Mouse (Mus musculus): Measurements from ENCODE around the gene Tsks. TPM values are rescaled to one million over a fixed set of nuclear protein-coding genes. Genes with fewer than 3 reads are reported as not detected.

The Tsks gene
- polyA plus RNA-seq, 1 experiment = 0.04 TPM

DNA sequence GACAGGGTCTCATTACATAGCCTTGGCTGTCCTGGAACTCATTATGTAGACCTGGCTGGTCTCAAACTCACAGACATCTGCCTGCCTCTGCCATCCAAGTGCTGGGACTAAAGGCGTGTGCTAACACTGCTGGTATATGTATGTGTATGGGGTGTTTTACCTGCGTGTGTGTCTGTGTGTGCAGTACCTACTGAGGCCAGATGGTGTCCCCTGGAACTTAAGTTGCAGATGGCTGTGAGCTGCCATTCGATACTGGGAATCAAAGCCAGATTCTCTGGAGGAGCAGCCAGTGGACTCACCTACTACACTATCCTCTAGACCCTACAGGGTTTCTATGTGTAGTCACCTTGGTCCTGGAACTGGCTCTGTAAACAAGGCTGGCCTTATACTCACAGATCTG lies 17.5 kb upstream of the Tsks start:
- H3ac ChIP-seq (ENCODE audit: control insufficient read depth, insufficient read length, low read depth) = no peak overlapping the region
- no peak for TF ChIP-seq FOSL1 (IDR thresholded peaks at IDR 0.05; ENCODE audit: insufficient read depth, low read length, poor library complexity, severe bottlenecking)
- no peak for TF ChIP-seq CTCF (IDR thresholded peaks at IDR 0.05; ENCODE audit: control insufficient read depth, insufficient read depth, insufficient read length)
- TF ChIP-seq USF1 (IDR thresholded peaks at IDR 0.05; ENCODE audit: low read depth) = no peak
- no peak for TF ChIP-seq MAX (IDR thresholded peaks at IDR 0.05)
- TF ChIP-seq MYOG (IDR thresholded peaks at IDR 0.05; ENCODE audit: control insufficient read depth, extremely low read depth, insufficient read length) = no peak
- TF ChIP-seq MYOD1 (IDR thresholded peaks at IDR 0.05; ENCODE audit: control insufficient read depth, insufficient read length, low read depth) = no peak
- TF ChIP-seq CEBPB (IDR thresholded peaks at IDR 0.05; ENCODE audit: low read depth) = no peak
- H3K27me3 ChIP-seq (ENCODE audit: control insufficient read depth, insufficient read depth, insufficient read length) = no peaks in the 10 kb centered on the region
- H3K4me3 ChIP-seq (ENCODE audit: insufficient read depth, poor library complexity, severe bottlenecking) = no peak overlapping the region
- peaks cover 13% of the 10 kb centered on the region for H3K36me3 ChIP-seq (ENCODE audit: control insufficient read depth, insufficient read depth)
- H3K79me3 ChIP-seq (ENCODE audit: low read depth) = peaks cover 19% of the 10 kb centered on the region
- H3K79me2 ChIP-seq (ENCODE audit: control insufficient read depth, insufficient read depth) = peaks cover 40% of the 10 kb centered on the region

DNA sequence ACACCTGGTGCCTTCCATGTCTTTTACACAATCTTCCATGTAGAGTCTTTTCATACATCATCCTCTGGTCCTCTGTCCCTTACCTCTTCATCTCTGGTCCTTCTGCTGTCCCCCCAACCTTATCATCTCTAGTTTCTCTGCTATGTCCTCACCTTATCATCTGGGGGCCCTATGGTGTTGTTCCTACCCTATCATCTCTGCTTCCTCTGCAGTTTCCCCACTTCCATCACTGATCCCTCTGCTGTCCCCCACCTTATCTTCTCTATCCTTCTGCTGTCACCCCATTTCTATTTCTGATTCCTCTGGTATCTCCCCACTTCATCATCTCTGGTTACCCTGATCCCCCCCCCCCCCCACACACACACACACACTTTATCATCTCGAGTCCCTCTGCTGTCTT lies 14.4 kb upstream of the Tsks start:
- peak overlapping the region; percentile 65 for H3K4me3 ChIP-seq (ENCODE audit: insufficient read depth, poor library complexity, severe bottlenecking)
- peaks cover 19% of the 10 kb centered on the region for H3K79me3 ChIP-seq (ENCODE audit: low read depth)
- no peaks in the 10 kb centered on the region for H3K27me3 ChIP-seq (ENCODE audit: control insufficient read depth, insufficient read depth, insufficient read length)
- TF ChIP-seq MYOG (IDR thresholded peaks at IDR 0.05; ENCODE audit: control insufficient read depth, extremely low read depth, insufficient read length) (no peak), MYOD1 (IDR thresholded peaks at IDR 0.05; ENCODE audit: control insufficient read depth, insufficient read length, low read depth) (no peak), CEBPB (IDR thresholded peaks at IDR 0.05; ENCODE audit: low read depth) (no peak), CTCF (IDR thresholded peaks at IDR 0.05; ENCODE audit: control insufficient read depth, insufficient read depth, insufficient read length) (no peak), MAX (IDR thresholded peaks at IDR 0.05) (no peak), FOSL1 (IDR thresholded peaks at IDR 0.05; ENCODE audit: insufficient read depth, low read length, poor library complexity, severe bottlenecking) (no peak), USF1 (IDR thresholded peaks at IDR 0.05; ENCODE audit: low read depth) (no peak)
- H3K36me3 ChIP-seq (ENCODE audit: control insufficient read depth, insufficient read depth) = peaks cover 8% of the 10 kb centered on the region
- H3K79me2 ChIP-seq (ENCODE audit: control insufficient read depth, insufficient read depth) = peaks cover 40% of the 10 kb centered on the region
- peak overlapping the region; percentile 76 for H3ac ChIP-seq (ENCODE audit: control insufficient read depth, insufficient read length, low read depth)

DNA sequence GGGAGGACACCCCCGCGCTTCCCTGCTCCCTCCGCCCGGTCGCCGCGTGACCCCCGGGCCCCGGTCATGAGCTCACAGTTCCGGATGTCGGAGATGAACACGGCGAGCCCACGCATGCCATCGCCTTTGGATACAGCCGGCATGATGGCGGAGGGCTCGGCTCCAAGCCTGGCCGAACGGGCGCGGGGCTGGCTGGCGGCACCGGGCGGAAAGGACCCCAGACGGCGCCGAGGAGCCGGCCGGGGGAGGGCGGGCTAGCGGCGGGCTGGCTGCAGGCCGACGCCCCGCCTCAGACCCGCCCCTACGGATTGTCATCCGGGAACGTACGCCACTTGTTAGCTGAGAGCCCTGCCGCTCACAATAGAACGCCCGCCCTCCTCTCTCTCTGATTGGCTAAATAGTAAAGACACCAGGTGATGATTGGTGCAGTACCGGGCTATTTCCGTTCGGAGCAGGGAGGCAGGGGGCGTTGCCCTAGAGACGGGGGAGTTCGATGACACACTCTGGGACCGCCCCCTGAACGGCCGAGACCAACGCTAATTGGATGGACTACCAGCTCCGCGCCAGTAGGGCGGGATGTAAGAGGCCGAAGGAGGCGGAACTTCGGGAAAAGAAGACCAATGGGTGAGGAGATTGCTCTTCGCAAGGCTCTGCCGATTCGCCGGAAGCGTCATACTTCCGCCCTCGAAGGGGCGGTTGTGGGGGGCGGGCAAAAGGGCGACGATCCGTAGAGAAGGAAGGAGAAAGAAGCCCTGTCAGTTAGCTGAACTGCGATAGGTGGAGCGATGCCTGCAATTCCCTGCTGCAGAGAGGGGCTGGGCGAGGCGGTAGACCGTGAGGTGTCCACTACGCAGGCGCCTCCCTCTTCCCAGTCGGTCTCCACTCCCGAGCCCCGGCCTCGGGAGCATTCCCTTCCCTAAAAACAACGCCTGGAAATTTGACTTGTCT lies 13.5 kb upstream of the Tsks start, which contains the start of gene Ap2a1:
Ap2a1 (minus strand) TSS at position 293 of the 948 bp plus-strand sequence.
- peaks cover 19% of the 10 kb centered on the region for H3K79me3 ChIP-seq (ENCODE audit: low read depth)
- H3K79me2 ChIP-seq (ENCODE audit: control insufficient read depth, insufficient read depth) = peaks cover 40% of the 10 kb centered on the region
- TF ChIP-seq CEBPB (IDR thresholded peaks at IDR 0.05; ENCODE audit: low read depth) (no peak), MYOG (IDR thresholded peaks at IDR 0.05; ENCODE audit: control insufficient read depth, extremely low read depth, insufficient read length) (no peak), MYOD1 (IDR thresholded peaks at IDR 0.05; ENCODE audit: control insufficient read depth, insufficient read length, low read depth) (no peak), FOSL1 (IDR thresholded peaks at IDR 0.05; ENCODE audit: insufficient read depth, low read length, poor library complexity, severe bottlenecking) (no peak), MAX (IDR thresholded peaks at IDR 0.05) (no peak), CTCF (IDR thresholded peaks at IDR 0.05; ENCODE audit: control insufficient read depth, insufficient read depth, insufficient read length) (no peak), USF1 (IDR thresholded peaks at IDR 0.05; ENCODE audit: low read depth) (no peak)
- peak within 1 kb of the TSS; percentile 76 for H3ac ChIP-seq (ENCODE audit: control insufficient read depth, insufficient read length, low read depth)
- peak within 1 kb of the TSS; percentile 65 for H3K4me3 ChIP-seq (ENCODE audit: insufficient read depth, poor library complexity, severe bottlenecking)
- H3K27me3 ChIP-seq (ENCODE audit: control insufficient read depth, insufficient read depth, insufficient read length) = no peaks in the 10 kb centered on the region
- H3K36me3 ChIP-seq (ENCODE audit: control insufficient read depth, insufficient read depth) = peaks cover 5% of the 10 kb centered on the region

DNA sequence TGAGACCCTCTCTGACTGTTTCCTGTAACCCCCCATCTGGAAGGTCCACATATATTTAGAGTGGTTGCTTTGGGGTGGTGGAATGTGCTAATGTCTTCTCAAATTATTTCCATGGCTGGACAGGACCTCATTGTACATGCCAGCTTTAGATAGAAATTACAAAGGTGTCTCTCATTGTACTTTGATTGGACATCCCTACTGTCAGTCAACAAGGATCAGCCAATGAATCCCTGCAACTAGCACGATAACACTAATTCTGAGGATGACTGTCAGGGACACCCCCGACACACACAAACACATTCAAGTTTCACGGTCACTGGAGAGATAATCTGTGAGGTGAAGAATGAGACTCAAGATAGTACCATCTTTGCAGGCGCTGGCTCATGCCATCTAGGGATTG lies 4.3 kb upstream of the Tsks start:
- H3K36me3 ChIP-seq (ENCODE audit: control insufficient read depth, insufficient read depth) = no peaks in the 10 kb centered on the region
- H3K27me3 ChIP-seq (ENCODE audit: control insufficient read depth, insufficient read depth, insufficient read length) = peaks cover 9% of the 10 kb centered on the region
- H3ac ChIP-seq (ENCODE audit: control insufficient read depth, insufficient read length, low read depth) = no peak overlapping the region
- H3K79me3 ChIP-seq (ENCODE audit: low read depth) = no peaks in the 10 kb centered on the region
- no peak overlapping the region for H3K4me3 ChIP-seq (ENCODE audit: insufficient read depth, poor library complexity, severe bottlenecking)
- H3K79me2 ChIP-seq (ENCODE audit: control insufficient read depth, insufficient read depth) = no peaks in the 10 kb centered on the region
- no peak for TF ChIP-seq CEBPB (IDR thresholded peaks at IDR 0.05; ENCODE audit: low read depth)
- no peak for TF ChIP-seq MAX (IDR thresholded peaks at IDR 0.05)
- TF ChIP-seq CTCF (IDR thresholded peaks at IDR 0.05; ENCODE audit: control insufficient read depth, insufficient read depth, insufficient read length) = no peak
- TF ChIP-seq FOSL1 (IDR thresholded peaks at IDR 0.05; ENCODE audit: insufficient read depth, low read length, poor library complexity, severe bottlenecking) = no peak
- TF ChIP-seq USF1 (IDR thresholded peaks at IDR 0.05; ENCODE audit: low read depth) = no peak

DNA sequence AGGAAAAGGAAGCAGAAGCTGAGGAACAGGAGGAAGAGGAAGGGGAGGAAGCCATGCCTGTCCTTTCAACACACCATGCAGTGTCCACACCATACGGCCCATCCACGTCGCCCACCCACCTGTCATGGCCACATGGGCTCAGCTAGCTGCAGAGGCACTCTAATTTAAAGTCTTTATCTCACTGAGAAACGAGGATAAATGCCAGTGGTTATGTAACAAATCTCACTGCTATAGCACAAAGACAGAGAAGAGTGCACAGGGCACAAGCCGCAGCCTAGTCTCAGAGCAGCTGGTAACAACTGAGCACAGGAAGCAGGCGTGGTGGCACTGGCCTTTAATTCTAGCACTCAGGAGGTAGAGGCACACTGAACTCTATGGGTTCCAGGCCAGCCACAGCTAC lies 6.9 kb downstream of the Tsks start:
- Histone ChIP-seq H3K4me3 (ENCODE audit: insufficient read depth, poor library complexity, severe bottlenecking) (no peak overlapping the region), H3K79me3 (ENCODE audit: low read depth) (no peaks in the 10 kb centered on the region), H3K36me3 (ENCODE audit: control insufficient read depth, insufficient read depth) (no peaks in the 10 kb centered on the region)

More for the DNA sequence above, 6.9 kb downstream of the Tsks start:
- Histone ChIP-seq H3K27me3 (ENCODE audit: control insufficient read depth, insufficient read depth, insufficient read length) (peaks cover 13% of the 10 kb centered on the region), H3K79me2 (ENCODE audit: control insufficient read depth, insufficient read depth) (no peaks in the 10 kb centered on the region), H3ac (ENCODE audit: control insufficient read depth, insufficient read length, low read depth) (no peak overlapping the region)
- TF ChIP-seq FOSL1 (IDR thresholded peaks at IDR 0.05; ENCODE audit: insufficient read depth, low read length, poor library complexity, severe bottlenecking) = no peak
- no peak for TF ChIP-seq MYOD1 (IDR thresholded peaks at IDR 0.05; ENCODE audit: control insufficient read depth, insufficient read length, low read depth)

Measured in C2C12 (cell line).